Mouse (Mus musculus) C2C12 (cell line): ENCODE measurements at regions not wholly inside any gene's neighbourhood (a gene's known extent, or its start where the extent isn't known, plus 50 kb on each side); places are given as distances from the start of the nearest gene placed in this dataset.

Source experiments
- CEBPB ChIP-seq: IDR thresholded peaks from one replicate; pipeline ENCODE4 v1.6.1; 2011; ENCODE audit warnings: low read depth, mild to moderate bottlenecking, control low read depth, moderate library complexity
- CTCF ChIP-seq: IDR thresholded peaks from one replicate; pipeline ENCODE4 v1.5.1; 2011; ENCODE audit not compliant: control insufficient read depth, insufficient read depth, insufficient read length
- FOSL1 ChIP-seq: IDR thresholded peaks from one replicate; pipeline ENCODE4 v1.8.0; 2011; ENCODE audit warnings: mild to moderate bottlenecking, low read length; ENCODE audit not compliant: poor library complexity, insufficient read depth, severe bottlenecking
- MAX ChIP-seq: IDR thresholded peaks from one replicate; pipeline ENCODE4 v1.6.1; 2011; ENCODE audit warnings: mild to moderate bottlenecking, control low read depth
- MYOD1 ChIP-seq: IDR thresholded peaks from one replicate; pipeline ENCODE4 v1.6.1; 2011; ENCODE audit warnings: low read depth; ENCODE audit not compliant: control insufficient read depth, insufficient read length
- MYOG ChIP-seq: IDR thresholded peaks from one replicate; pipeline ENCODE4 v1.6.1; 2011; ENCODE audit not compliant: control insufficient read depth, insufficient read length; ENCODE audit errors: extremely low read depth
- USF1 ChIP-seq: IDR thresholded peaks from one replicate; pipeline ENCODE4 v1.6.1; 2011; ENCODE audit warnings: low read depth, mild to moderate bottlenecking, control low read depth, moderate library complexity

DNA sequence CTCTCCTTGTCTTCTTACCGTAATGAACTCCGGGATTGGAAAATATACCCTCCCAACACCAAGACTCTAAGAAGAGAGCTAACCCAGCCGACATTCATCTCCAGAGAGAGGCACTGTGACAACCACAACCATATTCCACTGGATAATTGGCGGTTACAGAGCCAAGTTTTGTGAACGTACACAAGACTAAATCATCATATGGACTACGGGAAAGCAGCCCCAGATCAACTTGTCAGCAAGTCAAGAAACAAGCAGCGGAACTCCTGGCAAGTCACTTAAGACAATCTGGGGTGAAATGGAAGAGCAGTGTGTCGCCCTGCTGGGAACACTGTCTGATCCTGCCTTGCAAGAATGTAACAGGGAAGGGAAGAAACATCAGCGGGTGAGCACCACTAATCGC is 52.6 kb upstream of the Bach2 start:
- TF ChIP-seq CTCF: no peak
- no peak for TF ChIP-seq USF1
- no peak for TF ChIP-seq MYOD1
- TF ChIP-seq MYOG: no peak
- TF ChIP-seq MAX: no peak
- no peak for TF ChIP-seq FOSL1
- TF ChIP-seq CEBPB: no peak
